Mouse (Mus musculus): ENCODE results near the gene Gbf1. TPM values are rescaled to one million over a fixed set of nuclear protein-coding genes. Genes with fewer than 3 reads are reported as not detected.
"Not testable (repeated sequence)": the region's sequence is repeated elsewhere in the genome, so short reads cannot be mapped to it uniquely, and the experiment has no call there.

The Gbf1 gene
- total and polyA plus RNA-seq, 3 experiments: 68.8 to 177 (median 72.5) TPM

DNA sequence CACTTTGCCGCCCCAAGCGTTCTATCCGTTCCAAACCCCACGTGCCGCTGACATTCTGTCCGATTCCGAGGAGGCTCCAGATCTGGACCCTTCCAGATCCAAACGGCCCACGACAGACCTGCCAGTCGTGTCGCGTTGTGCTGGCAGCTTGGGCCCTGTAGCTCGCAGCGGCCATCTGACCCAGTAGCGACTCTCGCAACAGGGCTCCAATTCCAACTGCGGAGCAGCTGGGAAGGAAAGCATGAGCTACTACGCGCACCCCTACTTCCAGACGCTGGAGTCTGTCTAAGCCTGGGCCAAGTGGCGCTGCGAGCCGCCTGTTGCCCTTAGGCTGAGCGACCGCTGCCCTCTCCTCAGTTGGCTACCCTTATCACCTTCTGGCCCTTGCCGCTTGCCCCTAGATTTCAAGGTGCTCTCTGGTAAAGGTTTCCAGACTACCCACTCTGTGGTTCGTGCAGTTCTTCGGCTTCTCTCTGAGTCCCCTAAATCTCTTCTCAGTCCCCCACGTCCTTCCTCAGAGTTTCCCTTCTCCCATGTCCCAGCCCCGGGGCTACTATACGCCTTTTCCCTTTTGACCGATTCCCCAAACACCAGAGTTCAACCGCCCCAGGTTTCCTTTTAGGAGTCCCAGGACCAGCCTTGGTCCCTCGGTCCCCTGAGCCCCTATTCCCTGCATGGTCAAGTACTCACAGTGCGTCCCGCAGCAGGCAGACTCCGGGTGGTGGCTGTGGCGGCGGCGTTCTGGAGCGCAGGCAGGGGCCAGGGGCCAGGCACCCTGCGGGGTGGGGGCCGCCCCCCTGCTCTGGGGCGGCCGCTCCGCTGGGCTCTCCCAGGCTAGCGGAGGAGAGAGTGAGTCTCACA, 4.6 kb upstream of the Gbf1 start, which contains the start of gene Pitx3:
Gene Pitx3, minus strand, starts transcription at position 816 of the 861 bp plus-strand sequence.
- peak; percentile 43 for DNase-seq

DNA sequence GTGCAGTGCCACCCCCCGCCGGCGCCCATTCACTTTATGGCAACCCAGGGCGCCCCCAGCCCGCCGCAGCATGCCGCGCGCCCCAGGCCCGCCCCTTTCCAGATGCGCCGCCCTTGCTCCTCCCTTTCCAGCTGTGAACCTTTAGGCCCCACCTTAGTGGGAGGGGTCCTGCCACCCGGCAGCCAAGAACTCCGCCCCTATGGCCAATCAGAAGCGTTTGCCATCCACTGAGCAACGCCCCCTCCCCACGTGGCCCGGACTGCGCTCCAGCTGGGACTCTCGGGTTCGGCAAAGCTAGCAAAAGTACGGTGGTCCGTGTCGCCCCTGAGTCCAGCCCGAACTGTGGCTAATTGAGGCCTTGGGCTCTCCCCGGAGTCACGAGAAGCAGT, 3.9 kb upstream of the Gbf1 start:
- peak; percentile 94 for DNase-seq

DNA sequence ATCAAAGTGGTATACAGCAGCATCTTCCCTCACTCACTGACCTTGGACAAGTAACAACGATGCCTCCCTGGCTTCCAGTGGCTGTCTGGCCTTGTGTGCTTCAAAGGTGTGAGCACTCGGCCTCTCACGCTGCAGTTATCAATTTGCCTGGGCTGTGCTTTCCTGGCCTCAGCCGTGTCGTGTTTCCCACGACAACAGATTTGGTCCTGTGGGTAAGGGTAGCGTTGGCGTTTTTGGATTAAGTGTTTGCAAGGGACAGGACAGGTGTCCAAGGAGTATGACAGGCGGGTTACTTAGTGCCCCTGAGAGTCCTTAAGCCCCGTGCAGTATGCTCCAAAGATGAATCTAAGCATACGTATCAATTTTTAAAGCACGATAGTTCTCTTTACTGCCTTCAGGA, 3.2 kb upstream of the Gbf1 start:
- DNase-seq: no peak

DNA sequence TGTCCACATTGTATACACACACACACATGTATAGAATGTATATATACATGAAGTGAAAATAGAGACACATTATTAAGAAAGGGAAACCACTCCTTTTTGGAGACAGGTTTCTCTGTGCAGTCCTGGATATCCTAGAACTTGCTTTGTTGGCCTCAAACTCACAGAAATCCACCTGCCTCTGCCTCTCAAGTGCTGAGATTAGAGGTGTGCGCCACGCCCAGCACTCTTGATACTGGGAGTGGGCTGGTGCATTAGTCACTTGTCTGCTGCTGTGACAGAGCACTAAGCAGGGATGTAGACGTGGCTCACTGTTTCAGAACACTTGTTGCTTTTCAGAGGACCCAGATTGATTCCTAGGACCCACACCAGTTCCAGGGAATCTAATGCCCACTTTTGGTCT, 13.6 kb downstream of the Gbf1 start:
- no peak for DNase-seq

DNA sequence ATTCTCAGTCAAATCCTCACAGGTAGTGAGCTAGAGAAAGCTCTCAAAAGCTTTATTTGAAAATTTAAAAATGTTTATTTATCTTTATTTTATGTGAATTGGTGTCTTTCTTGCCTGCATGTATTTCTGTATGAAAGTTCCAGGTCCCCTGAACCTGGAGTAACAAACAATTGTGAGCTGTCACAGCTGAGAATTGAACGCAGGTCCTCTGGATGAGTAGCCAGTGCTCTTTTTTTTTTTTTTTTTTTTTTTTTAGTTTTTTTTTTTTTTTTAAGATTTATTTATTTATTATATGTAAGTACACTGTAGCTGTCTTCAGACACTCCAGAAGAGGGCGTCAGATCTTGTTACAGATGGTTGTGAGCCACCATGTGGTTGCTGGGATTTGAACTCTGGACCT, 14.9 kb downstream of the Gbf1 start:
- not testable (repeated sequence) for DNase-seq

DNA sequence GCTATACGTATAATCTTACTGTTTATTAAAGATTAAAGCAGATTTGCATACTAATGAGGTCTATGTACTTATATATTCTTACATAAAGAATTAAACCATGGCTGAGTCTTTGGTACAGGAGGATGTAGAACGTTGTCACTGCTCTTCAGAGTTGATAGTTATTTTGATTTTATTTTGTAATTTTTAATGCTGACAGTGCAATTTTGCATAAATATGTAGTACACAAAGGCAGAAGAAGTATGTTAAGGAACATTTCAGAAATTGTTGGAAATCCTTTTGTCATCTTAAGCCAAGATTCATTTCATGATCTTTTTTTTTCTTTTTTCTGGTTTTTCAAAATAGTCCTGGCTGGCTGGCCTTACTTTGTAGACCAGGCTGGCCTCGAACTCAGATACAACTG, 17.1 kb downstream of the Gbf1 start:
- no peak for DNase-seq

DNA sequence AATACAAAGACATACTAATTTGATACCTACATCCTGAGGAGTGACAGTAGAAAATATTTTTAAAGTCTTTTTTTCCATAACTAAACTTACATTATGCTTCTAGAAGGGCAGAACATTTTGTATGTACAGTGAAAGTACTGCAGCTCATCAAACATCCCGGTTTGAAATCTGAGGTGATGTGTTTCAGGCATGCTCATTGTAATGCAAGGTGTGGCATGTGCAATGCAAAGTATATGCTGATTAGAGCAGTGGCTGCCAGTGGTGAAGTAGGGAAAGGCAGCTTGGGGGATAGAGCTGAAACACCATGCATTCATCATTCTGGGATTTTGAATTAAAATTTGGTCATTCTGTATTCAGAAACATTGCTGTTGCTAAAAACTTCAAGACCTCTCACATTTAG, 17.6 kb downstream of the Gbf1 start:
- DNase-seq: no peak

DNA sequence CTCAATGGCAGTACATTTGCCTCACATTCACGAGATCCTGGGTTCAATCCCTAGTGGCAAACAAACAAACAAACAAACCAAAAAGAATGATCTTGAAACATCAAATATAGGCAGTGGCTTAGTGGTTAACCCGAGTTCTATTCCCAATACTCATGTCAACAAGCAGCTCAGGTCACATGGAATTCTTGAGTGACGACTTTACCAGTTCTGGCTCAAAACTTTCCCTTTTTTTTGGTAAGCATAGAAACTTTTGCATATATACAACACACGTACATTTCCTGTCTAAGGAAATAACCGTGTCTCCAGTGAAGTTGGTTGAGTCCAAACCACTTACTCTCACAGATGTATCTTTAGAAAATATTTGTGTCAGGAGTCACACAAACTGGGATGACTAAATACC, 20.2 kb downstream of the Gbf1 start:
- DNase-seq: no peak

DNA sequence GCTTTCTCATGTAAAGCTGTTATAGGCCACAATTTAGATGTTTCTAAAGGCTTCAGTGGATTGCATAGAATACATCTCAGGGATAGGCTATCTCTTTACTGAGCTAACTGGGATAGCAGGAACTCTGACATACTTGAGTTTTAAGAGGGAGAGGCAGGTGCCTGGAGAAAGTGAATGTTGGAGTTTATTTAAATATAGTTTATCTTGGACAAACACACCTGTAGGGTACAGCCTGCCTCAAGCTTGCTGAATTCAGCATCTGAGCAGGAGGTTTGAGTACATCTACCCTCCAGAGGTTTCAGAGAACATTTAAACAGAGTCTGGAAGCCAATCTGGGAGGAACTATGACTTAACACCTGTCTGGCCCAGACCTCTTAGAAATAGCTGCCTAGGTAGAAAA, 22.9 kb downstream of the Gbf1 start:
- no peak for DNase-seq

DNA sequence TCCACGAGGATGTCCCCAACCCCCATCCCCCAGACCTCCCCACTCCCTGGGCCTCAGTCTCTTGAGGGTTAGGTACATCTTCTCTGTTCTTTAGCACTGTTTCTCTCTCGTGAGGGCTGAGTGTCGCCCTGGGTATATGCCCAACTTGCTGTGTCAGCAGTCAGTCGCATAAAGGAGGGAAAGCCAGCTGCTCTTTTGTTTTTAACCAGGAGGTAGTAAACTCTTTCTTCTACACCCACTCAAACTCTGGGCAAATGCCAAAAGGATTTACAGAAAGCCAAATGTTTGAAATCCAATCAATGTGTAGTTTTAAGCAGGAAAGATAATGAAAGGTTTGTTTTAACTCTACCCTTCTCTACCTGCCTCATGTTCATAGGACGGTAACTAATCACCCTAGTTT, 24.7 kb downstream of the Gbf1 start:
- no peak for DNase-seq

DNA sequence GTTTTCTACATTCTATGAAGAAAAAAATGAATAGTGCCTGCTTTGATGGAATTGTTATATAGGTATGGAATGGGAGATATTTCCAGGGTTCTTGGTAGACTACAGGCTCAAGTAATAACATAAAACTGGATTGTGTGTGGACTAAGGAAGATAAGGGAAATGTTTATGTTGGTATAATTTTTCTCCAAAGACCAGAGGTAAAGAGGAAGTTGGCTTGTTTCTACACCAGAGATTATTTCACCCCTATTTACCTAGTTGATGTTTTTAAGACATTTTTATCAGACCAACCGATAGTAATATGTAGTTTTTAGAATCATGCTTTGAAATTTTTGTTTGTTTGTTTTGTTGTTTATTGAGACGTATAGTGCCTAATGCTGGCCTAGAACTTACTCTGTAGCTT, 28.0 kb downstream of the Gbf1 start:
- no peak for DNase-seq

DNA sequence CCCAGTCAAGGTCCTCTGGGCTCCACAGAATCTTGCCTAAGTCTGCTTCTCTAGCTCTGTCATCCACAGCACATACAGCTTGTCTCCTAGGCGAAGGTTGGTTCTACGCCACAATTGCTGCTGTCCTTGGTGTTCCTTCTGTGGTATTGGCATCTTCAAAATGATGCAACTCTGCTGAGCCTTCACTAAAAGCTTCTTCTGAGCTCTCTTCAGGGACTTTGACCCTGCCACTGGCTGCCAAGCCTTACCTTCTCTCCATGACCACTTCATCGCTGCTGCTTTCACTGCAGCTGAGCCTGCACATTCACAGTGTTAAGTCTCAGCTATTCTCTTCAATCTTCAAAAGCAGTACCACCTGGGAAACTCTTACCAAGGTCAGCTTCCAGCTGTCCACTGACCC, 29.9 kb downstream of the Gbf1 start:
- peak; percentile 8 for DNase-seq

DNA sequence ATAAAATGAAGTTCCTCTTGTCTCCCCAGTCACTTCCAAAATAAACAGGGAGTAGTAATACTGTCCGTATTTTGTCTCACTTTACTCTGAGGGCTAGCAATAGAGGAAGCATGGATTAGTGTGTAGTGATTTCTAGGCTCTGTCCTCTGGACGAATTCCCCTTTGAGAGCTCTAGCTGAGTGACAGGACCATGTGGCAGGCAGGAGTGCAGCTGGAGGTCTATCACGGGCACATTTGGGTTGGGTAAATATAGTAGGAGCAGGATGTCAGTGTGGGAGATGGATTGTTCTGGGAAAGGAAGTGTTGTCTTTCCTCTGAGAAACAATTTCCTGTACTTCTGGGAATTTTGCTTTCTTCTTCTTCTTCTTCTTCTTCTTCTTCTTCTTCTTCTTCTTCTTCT, 34.3 kb downstream of the Gbf1 start:
- no peak for DNase-seq

DNA sequence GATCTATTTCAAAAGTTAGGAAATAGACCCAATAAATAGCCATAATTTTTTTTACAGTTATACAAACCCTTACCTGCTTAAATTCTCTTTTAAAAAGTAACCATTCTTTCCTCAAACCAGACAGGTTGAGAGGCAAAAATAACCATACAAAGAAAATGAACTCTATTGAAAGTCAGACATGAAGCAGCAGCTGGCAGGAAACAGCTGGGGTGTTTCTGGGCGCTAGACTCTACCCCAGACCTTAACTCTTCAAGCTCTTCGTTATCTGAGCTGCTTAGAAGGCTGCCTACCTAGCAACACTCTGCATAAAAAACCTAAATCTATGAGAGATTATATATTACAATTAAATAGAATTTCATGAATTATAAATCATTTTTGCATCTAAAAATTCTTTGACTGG, 34.9 kb downstream of the Gbf1 start:
- DNase-seq: no peak

DNA sequence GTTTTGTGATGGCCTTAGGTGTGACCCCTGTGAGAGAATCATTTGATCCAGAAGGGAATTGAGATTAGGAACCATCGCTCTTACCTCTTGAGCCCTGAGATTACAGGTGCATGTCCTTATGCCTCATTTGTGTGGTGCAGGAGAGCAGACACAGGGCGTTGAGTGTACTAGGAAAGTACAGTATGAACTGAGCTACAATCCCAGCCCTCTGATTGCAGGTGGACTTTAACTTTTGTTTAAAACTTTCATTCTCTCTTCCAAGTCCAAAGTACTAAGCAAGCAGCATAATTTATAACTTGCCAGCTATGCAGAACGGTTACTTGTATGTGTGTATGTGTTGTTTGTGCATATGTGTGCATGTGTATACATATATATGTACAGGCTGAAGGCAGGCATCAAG, 46.0 kb downstream of the Gbf1 start:
- no peak for DNase-seq

DNA sequence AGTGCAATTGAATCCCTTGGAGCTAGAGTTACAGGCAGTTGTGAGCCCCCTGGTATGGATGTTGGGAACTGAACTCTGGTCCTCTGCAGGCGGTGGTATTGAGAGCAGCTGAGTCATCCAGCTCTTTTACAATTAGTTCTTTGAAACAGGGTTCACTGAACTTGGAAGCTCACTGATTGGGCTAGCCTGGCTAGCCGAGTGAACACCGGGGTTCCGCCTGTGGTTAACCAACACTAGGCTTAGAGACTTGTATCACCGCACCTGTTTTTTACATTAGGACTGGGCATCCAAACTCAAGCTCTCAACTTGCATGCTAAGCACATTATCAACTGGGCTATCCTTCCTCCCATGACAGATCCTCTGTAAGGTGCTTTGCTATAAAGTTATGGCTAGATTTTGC, 46.6 kb downstream of the Gbf1 start:
- DNase-seq: no peak

DNA sequence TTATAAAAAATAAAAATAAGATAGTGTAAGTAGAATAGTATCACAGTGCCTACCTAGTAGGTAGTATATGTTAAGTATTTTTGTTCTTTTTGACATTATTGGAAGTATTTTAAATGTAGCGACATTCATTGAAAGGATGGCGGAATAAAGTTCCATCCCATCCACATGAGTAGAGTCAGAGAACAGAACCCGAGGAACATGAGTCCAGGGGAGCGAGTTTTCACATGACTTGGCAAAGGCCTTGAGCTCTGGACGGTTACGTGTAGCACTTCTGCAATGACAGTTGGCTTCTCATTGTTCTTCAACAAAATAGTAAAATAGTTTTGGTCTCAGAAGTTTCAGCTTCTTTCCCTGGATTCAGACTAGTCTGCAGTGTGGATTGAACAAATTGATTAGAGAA, 51.9 kb downstream of the Gbf1 start:
- DNase-seq: no peak

DNA sequence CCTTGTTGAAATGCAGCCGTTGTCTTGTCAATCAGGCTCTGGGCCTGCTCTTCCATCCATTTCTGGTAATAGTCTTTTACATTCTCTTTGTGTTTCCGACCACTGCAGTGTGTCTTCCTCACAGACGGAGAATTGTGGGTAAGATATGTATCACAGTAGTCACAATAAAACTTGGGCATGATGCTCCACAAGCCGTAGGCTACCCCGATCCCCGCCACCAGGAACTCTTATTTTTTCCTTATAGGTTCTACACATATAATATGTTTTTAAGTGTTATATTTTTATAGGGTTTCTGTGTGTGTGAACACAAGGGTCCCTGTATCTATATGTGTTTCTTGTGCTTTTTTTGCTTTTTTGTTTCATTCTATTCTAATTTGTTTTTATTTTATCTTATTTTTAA, 53.4 kb downstream of the Gbf1 start:
- no peak for DNase-seq

DNA sequence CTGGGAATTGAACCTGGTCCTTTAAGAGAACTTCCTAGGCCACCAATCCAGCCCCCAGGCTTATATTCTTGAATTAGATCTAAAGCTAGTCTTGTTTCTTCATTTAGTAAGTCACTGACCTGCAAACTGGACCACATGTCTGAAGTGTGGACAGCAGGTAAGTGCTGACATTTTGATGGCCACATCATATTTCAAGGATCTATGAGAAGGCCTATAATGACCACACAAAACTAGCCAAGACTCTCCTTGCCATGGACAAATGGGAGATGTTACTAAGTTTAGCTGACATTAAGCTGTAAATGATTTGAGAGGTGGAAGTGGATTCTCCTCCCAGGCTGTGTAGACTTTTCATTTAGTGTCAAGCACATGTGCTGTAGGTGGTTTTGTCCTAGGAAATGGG, 58.6 kb downstream of the Gbf1 start:
- DNase-seq: no peak

DNA sequence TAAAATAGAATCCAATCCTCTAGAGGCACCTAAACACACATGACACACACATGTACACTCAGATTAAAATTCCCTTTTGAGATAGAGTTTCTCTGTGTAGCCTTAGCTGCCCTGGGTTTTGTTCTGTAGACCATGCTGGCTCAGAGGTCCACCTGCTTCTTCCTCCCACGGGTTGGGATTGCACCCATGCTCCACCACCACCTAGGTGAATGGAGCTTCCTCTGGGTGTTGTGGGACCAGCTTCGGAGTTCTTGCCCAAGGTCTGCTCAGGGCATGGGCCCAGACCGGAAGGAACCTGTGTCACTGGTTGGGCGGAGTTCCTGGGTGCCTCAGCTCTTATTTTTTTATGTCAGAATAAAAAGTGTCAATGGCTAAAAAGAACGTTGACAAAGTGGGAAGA, 62.2 kb downstream of the Gbf1 start:
- DNase-seq: no peak

DNA sequence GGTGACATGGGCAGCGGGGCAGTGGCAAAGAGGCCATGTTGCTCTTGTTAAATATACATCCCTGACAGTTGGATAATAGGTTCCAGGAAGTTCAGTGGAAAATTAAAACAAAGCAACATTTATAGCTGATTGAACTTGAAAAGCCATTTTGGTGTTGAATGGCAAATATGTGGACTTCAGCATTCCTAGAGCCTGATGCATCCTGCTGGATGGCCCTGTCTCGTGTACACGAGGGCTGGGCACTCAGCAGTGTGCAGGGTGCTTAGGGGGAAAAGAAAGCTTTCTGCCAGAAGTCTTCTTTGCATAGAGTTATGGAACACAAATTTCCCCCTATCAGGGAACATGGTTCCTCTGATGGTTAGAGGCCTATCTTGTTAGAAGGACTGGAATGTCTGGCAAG, 63.1 kb downstream of the Gbf1 start:
- no peak for DNase-seq

DNA sequence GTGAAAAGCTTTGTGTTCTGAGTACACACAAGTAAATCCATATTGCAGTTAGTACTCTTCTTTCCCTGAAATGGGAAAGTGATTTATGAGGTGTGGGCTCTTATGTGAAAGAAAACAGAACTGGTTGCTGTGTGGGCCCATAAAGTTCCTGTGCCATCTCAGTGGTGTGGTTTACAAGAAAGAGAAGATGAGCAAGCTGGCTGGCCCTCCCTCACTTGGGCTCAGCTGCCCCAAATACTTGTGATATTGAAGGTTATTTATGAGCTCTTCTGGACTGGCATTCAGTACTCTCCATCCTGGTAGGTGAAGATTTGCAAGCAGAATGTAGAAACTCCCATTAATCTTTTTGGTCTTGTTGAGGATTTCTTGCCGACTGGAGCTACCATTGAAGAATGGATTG, 64.4 kb downstream of the Gbf1 start:
- DNase-seq: no peak

DNA sequence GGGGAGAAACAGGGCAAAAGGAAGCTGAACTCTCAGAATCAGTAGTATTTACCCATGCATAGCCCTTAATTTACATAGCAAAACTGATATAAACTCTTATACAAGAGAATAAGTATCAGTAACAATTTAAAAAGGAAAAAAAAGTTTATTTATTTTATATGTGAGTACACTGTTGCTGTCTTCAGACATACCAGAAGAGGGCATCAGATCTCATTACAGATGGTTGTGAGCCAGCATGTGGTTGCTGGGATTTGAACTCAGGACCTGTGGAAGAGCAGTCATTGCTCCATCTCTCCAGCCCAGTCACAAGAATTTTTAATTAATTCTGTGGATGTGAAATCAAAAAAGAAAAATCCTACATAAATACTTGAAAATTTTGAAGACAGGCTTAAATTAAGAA, 65.0 kb downstream of the Gbf1 start:
- not testable (repeated sequence) for DNase-seq

DNA sequence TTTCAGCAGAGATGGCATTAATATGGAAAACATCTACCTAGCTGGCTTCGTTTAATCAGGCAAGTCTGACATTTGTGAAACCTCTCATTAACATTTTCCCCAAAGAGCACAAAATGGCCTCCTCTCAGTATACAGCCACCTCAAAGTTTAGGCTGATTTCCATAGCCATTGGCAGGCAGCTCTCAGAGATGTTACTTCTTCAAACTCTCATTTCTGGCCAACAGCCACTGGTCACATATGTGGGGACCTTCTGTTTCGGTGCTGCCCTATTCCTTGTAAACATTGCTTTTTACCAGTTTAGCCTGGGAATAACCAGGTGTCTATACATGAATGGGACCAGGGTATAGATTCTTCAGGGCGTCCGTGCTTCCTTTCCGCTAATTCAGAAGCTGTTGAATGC, 67.8 kb downstream of the Gbf1 start:
- DNase-seq: no peak

DNA sequence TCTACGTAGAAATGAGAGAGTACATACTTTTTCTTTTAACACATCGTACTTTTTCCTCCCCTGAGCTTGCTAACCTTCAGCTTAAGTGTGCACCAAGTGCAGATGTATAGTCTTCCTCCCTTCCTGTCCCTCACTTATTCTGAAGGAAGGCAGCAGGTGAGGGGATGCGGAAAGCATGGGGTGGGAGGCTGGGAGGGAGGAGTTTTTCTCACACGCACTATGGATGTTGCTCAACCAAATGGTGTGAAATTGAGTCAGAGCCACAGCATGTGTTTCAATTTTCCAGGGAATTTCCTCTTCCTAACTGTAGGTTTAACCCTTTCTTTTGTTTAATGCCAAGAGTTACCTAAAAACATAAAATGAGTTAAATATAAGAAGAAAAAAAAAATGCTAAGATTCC, 70.8 kb downstream of the Gbf1 start:
- DNase-seq: no peak
